Mouse (Mus musculus) forebrain, embryonic 12.5 days (tissue): ENCODE results near the gene Lrrc47. TPM values are rescaled to one million over a fixed set of nuclear protein-coding genes. Genes with fewer than 3 reads are reported as not detected.

ENCODE experiments used
- ATAC-seq: fragments of 200-750 bp; cut with Nextera tagmentation; 2 replicates; pipeline ENCODE4 v1.8.0; 2017; ENCODE audit warnings: moderate TSS enrichment; ENCODE audit not compliant: low FRiP score
- H3K27ac ChIP-seq: fragments of 300-500 bp; sonication (generic); 2 replicates; pipeline ENCODE4 v1.5.1; 2016; ENCODE audit warnings: mild to moderate bottlenecking
- H3K27me3 ChIP-seq: fragments of 300-500 bp; sonication (generic); 2 replicates; pipeline ENCODE4 v1.6.1; 2016; ENCODE audit warnings: mild to moderate bottlenecking
- H3K36me3 ChIP-seq: fragments of 300-500 bp; sonication (generic); replicated peaks from 2 replicates; pipeline ENCODE4 v1.6.1; 2016; ENCODE audit warnings: mild to moderate bottlenecking
- H3K4me1 ChIP-seq: fragments of 300-500 bp; sonication (generic); 2 replicates; pipeline ENCODE4 v1.6.1; 2016
- H3K4me2 ChIP-seq: fragments of 300-500 bp; sonication (generic); 2 replicates; pipeline ENCODE4 v1.6.1; 2016; ENCODE audit warnings: mild to moderate bottlenecking, moderate library complexity
- H3K4me3 ChIP-seq: fragments of 300-500 bp; sonication (generic); replicated peaks from 2 replicates; pipeline ENCODE4 v1.5.1; 2016; ENCODE audit warnings: mild to moderate bottlenecking
- H3K9ac ChIP-seq: fragments of 300-500 bp; sonication (generic); 2 replicates; pipeline ENCODE4 v1.6.1; 2016; ENCODE audit warnings: mild to moderate bottlenecking
- H3K9me3 ChIP-seq: fragments of 300-500 bp; sonication (generic); 2 replicates; pipeline ENCODE4 v1.6.1; 2016
- WGBS: fragments of 180-500 bp; shearing (Covaris S2); methylation state at CpG from one replicate; pipeline ENCODE4 v1.1.7; 2016; 5-methylcytosine and 5-hydroxymethylcytosine counted together
- polyA plus RNA-seq: library from polyadenylated mRNA; unstranded; fragments of >200 nt; fragmentation: Nextera tagmentation; extraction: Ambion mirVana; gene quantifications from 2 replicates; pipeline ENCODE4 v1.2.1, GENCODE M21; 2016

Lrrc47 gene
- polyA plus RNA-seq, 1 experiment from 2014 or later, result 32.6 TPM

DNA sequence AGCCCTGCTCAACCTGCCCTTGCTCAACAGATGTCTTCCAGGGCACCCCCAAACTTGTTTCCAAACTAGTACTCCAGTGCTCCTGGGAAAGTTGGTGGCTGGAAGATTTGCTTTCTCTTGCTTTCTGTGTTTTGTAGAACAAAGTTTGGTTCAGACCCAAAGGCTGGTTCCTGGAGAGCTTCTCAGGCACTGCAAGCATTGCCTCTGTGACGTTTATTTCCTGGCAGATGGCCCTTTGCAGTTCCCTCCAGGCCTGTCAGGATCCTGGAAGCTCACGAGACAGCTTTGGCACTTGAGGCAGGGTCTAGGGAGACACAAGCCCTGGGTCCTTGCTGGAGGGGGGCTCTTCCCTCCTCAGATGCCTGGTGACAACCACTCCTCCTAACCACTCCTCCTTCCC lies 45.1 kb downstream of the Lrrc47 start:
- Histone ChIP-seq H3K9ac (no peak overlapping the region), H3K27ac (no peak overlapping the region), H3K9me3 (no peaks in the 10 kb centered on the region), H3K4me2 (no peak overlapping the region), H3K4me3 (no peak overlapping the region), H3K36me3 (no peaks in the 10 kb centered on the region), H3K27me3 (0 out of 2 replicates have a peak, but pooled peaks cover 3% of the 10 kb centered on the region), H3K4me1 (no peaks in the 10 kb centered on the region)
- ATAC-seq, result no peak
- WGBS, result 70% methylated on average over 2 of the region's 2 CpGs

DNA sequence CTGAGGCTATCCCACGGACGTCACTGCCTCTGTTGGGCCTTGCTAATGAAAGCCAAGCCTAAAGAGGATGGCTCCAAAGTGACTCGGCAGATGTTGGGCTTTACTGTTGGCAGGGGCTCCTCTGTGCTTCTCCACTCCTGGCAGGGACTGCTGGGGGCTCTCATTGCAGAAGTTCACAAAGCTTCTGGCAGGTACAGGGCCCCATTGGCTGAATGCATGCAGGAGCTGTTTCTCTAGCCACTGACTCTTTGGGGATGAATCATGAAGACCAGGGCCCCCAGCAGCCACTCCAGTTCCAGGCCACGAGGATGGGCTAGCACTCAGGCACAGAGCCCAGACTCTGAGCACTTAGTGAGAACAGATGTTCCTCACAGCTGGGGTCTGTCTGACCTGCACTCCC lies 46.2 kb downstream of the Lrrc47 start:
- H3K9ac ChIP-seq, result no peak overlapping the region
- no peaks in the 10 kb centered on the region for H3K4me1 ChIP-seq
- H3K27ac ChIP-seq, result no peak overlapping the region
- no peak for ATAC-seq
- H3K9me3 ChIP-seq, result no peaks in the 10 kb centered on the region
- H3K4me2 ChIP-seq, result no peak overlapping the region
- WGBS, result 79% methylated on average over 4 of the region's 4 CpGs
- H3K36me3 ChIP-seq, result no peaks in the 10 kb centered on the region
- 0 out of 2 replicates have a peak, but pooled peaks cover 3% of the 10 kb centered on the region for H3K27me3 ChIP-seq
- H3K4me3 ChIP-seq, result no peak overlapping the region

DNA sequence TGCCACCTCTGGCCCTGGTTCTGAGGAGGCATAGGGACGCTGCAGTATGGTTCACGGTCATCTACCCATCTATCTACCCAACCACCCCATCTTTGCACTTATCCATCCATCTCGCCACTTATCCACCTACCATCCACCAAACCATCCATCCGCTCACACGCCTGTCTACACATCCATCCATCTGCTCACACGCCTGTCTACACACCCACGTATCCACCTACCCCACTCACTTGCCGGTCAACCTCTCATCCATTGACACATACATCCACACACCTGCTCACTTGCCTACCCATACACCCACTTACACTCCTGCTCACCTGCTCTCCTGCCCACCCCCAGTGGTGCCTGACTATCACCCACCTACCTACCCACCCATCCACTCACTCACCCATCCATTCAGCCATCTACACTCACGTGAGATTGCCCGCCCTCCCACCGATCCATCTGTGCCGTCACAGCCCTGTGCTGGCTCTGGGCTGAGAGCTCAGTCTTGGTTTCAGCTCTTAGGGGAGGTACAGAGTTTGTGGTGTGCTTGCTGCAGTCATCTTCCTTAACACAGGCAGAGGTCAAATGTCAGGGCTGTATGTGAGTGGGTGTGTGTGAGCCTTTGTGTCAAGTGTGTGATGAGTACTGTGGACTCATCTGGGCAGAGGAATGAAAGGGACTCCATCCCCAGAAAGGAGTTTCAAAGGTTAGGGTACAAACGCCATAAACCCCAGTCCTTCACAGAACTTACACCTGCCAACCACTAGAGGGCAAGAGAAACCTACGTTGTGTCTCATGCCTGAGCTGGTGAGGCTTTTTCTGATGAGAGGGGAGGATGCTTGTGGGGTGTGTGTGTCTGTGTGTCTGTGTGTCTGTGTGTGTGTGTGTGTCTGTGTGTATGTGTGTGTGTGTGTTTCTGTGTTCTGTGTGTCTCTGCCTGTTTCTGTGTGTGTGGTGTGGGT lies 53.6 kb downstream of the Lrrc47 start:
- H3K27ac ChIP-seq, result no peak overlapping the region
- H3K27me3 ChIP-seq, result peaks cover 27% of the 10 kb centered on the region
- H3K4me1 ChIP-seq, result no peaks in the 10 kb centered on the region
- H3K4me2 ChIP-seq, result no peak overlapping the region
- ATAC-seq, result peak; percentile 27; the same call in 1 of the 2 replicates
- H3K36me3 ChIP-seq, result no peaks in the 10 kb centered on the region
- 63% methylated on average over 14 of the region's 14 CpGs for WGBS
- no peak overlapping the region for H3K4me3 ChIP-seq
- H3K9ac ChIP-seq, result peak overlapping the region; percentile 17; the same call in 1 of the 2 replicates
- no peaks in the 10 kb centered on the region for H3K9me3 ChIP-seq

DNA sequence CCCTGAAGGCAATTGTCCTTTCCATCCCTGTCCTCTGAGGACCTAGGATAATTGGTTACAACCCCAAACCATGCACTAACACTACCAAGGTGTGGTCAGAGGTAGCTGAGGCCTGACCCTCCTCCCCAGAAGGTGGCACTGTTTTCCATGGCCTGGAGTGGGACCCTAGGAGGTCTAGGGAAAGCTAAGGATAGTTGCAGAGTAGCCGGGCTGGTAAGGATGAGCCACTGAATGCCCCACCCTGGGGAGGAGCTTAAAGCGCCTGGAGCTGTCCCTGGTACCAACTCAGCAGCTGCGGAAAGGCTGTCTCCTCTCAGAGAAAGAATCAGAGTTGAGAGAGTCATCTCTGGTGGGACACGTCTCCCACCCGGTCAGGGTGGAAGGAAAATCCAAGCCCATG lies 59.4 kb downstream of the Lrrc47 start:
- Histone ChIP-seq H3K9ac (no peak overlapping the region), H3K9me3 (no peaks in the 10 kb centered on the region), H3K27ac (no peak overlapping the region), H3K4me3 (no peak overlapping the region), H3K27me3 (peaks cover 54% of the 10 kb centered on the region), H3K4me2 (no peak overlapping the region), H3K4me1 (peaks cover 5% of the 10 kb centered on the region), H3K36me3 (no peaks in the 10 kb centered on the region)
- 3% methylated on average over 5 of the region's 5 CpGs for WGBS
- 0 out of 2 replicates have a peak, but pooled peaks have one; percentile 41 for ATAC-seq

Other genes with a start within 250 kb of the Lrrc47 start
- gene A430005L14Rik, start 54.5 kb upstream of the Lrrc47 start, polyA plus RNA-seq, result 91.6 and 96.0 TPM in 2 replicates
- gene Dffb, start 36.6 kb upstream of the Lrrc47 start, polyA plus RNA-seq, result 9.9 and 11.9 TPM in 2 replicates
- 21.4 and 22.5 TPM in 2 replicates for gene Cep104, start 36.5 kb upstream of the Lrrc47 start, polyA plus RNA-seq
- 3.0 and 3.8 TPM in 2 replicates for gene Smim1, start 14.5 kb downstream of the Lrrc47 start, polyA plus RNA-seq
- not detected in 2 replicates for gene Ccdc27, start 30.9 kb downstream of the Lrrc47 start, polyA plus RNA-seq
- gene Trp73, start 128.5 kb downstream of the Lrrc47 start, polyA plus RNA-seq, result 9.0 and 9.1 TPM in 2 replicates
- gene Wrap73, start 130.6 kb downstream of the Lrrc47 start, polyA plus RNA-seq, result 52.0 and 54.6 TPM in 2 replicates
- gene Tprgl, start 148.9 kb downstream of the Lrrc47 start, polyA plus RNA-seq, result 127 and 131 TPM in 2 replicates
- gene Megf6, start 159.0 kb downstream of the Lrrc47 start, polyA plus RNA-seq, result 19.9 and 21.7 TPM in 2 replicates